Mouse (Mus musculus): ENCODE data around the gene Tagln.

DNA sequence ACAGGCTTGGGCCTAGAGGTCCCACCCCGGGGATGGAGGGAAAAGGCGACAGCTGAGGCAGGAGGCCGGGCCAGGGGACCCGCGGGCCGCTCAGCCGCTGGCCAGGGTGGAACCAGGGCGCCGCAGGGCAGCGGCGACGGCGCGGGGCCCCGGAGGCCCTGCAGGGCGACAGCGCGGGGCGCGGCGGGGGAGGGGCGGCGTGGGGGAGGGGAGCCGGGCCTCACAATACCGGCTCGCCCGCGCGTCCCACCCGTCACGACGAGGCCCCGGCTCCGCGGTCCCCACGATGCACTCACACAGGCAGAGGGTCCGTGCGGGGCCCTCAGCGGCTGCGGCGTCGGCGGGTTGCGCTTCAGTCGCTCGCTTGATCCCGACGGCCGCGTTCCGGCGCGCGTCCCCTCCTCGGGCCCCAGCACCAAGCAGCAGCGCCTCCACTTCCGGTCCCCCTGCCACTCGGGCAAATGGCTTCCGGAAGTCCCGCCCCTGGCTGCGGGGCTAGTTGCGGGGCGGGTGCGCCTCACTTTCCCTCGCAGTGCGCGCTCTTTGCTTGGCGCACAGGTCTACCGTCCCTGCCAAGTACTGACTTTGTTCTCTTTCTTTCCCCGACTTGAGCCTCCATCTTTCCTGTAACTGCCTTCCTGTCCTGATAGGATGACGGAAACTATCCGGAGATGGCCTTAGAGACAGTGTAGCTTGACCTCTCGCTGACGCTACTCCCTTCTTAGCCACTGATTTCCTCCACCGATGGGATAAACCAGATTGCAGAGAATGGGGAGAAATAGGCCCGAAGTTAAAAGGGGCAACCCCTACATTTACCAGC is 48.8 kb upstream of the Tagln start:
- TF ChIP-seq POLR2A (IDR thresholded peaks at IDR 0.05; ENCODE audit: control insufficient read depth, low read depth, low read length) (peak; percentile 83), CTCF (IDR thresholded peaks at IDR 0.05; ENCODE audit: control insufficient read depth, insufficient read depth, insufficient replicate concordance, low read depth, low read length) (no peak)
